Mouse (Mus musculus) heart, adult 9 months (tissue): Measurements from ENCODE around the gene Gm4303.
"Not testable (repeated sequence)": the region's sequence is repeated elsewhere in the genome, so short reads cannot be mapped to it uniquely, and the experiment has no call there.

ENCODE experiments used
- DNase-seq, 2 experiments: peaks; one replicate each; pipeline ENCODE4 v3.0.0; 2022; ENCODE audit warnings: low spot score in 2 of 2

The Gm4303 gene

DNA sequence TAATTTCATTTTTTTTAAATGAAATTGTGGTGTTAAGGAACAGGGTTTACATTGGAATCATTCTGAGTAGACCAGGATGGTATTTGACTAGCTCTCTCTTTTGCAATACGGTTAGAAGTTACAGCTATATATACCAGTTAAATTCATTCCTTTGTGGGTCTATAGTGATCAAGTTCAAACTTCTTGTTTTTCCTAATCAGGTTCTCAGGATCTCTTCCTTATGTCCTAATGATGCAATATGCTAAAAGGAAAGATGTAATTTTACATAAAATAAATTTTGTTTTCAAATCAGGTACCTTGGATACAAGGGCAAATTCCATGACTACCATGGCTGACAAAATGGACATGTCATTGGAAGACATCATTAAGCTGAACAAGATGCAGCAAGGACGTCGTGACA, at the start of gene Gm4303:
Gene Gm4303 (plus strand): TSS at position 301 of the 400 bp plus-strand sequence.
- not testable (repeated sequence) for DNase-seq

DNA sequence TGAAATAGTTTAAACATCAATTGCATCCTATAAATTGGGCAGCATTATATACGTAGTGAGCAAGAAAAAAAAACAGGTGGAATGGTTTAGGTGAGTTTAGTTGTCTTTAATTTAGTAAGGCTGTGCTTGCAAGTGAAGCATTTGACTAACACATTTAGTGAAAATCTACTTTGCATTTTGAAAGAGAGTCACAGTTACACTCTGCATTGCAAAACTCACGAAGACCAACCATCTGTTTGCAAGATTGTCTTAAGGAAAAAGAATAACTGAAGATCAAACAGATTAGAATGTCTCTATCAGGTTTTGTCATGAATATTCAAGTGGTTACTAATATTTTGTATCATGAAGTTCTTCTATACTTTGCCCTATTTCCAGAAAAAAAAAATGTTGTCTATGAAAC, 49.7 kb upstream of the Gm4303 start:
- no peak for DNase-seq

DNA sequence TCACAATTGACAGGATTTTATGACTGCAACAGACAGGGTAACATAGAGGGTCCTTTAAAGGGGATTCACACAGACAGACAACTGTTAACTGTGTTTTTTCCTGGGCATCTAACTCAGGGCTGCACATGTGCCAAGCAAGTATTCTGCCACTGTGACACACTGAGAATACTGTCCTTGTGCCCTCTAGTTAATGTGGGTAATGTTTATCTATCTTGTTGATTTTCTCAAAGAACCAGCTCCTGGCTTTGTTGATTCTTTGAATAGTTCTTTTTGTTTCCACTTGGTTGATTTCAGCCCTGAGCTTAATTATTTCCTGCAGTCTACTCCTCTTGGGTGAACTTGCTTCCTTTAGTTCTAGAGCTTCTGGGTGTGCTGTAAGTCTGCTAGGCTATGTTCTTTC, 45.7 kb upstream of the Gm4303 start:
- DNase-seq: not testable (repeated sequence)

- not testable (repeated sequence) for DNase-seq
These were observed 10.4 kb upstream of the Gm4303 start, which contains the start of gene Gm4301 for GRCm38 (mm10) chr10:100335376-100335775. TSS of gene Gm4301 (plus strand) at chr10:100335676.

DNA sequence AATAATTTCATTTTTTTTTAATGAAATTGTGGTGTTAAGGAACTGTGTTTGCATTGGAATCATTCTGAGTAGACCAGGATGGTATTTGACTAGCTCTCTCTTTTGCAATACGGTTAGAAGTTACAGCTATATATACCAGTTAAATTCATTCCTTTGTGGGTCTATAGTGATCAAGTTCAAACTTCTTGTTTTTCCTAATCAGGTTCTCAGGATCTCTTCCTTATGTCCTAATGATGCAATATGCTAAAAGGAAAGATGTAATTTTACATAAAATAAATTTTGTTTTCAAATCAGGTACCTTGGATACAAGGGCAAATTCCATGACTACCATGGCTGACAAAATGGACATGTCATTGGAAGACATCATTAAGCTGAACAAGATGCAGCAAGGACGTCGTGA, 5.2 kb upstream of the Gm4303 start, which contains the start of gene Gm4302:
Gene Gm4302 (plus strand): TSS at position 301 of the 400 bp plus-strand sequence.
- not testable (repeated sequence) for DNase-seq

DNA sequence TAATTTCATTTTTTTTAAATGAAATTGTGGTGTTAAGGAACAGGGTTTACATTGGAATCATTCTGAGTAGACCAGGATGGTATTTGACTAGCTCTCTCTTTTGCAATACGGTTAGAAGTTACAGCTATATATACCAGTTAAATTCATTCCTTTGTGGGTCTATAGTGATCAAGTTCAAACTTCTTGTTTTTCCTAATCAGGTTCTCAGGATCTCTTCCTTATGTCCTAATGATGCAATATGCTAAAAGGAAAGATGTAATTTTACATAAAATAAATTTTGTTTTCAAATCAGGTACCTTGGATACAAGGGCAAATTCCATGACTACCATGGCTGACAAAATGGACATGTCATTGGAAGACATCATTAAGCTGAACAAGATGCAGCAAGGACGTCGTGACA, 5.0 kb downstream of the Gm4303 start, which contains the start of gene Gm4305:
Gene Gm4305 (plus strand): TSS at position 301 of the 400 bp plus-strand sequence.
- DNase-seq: not testable (repeated sequence)

- peak in 1 of 2 experiments; percentile 1 for DNase-seq
These were observed 11.1 kb downstream of the Gm4303 start for GRCm38 (mm10) chr10:100356841-100357240.

GRCm38 (mm10) chr10:100361038-100361437, 15.3 kb downstream of the Gm4303 start, which contains the start of gene Gm4307:
TSS of gene Gm4307 (plus strand) at chr10:100361338.
- DNase-seq: not testable (repeated sequence)

- DNase-seq: not testable (repeated sequence)
These were observed 36.7 kb downstream of the Gm4303 start, which contains the start of gene Gm4312 for GRCm38 (mm10) chr10:100382460-100382859. TSS of gene Gm4312 (minus strand) at chr10:100382560.
